Mouse (Mus musculus): ENCODE measurements around the gene Pde4d.

The Pde4d gene

DNA sequence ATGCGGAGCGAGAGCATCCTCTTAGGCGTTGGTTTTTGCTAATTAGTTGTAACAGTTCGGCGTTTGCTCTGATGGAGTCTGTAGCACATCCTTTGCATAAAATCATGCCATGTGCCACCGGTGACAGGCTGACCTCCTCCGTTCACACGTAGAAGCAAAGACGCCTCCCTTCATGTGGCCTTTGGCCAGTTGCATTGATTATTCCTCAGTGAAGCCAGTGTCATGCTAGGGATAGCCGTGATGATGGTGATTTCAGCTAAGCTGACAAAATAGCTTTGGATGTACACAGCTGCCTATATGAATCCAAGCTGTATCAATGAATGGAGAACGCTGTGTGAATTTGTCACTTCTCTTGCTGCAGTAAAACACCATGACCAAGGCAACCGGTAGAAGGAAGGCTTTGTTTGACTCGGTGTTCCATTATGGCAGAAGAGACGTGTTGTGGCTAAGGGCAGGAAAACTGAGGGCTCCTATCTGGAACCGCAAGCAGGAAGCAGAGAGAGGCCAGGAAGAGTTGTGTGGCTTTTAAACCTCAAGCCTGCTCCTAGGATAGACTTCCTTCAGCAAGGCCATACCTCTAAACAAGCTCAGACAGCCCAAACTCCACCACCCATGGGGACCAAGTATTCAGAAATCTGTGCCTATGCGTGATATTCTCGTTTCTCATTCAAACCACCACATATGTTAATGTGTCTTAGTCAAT lies 1471.7 kb downstream of the Pde4d start:
- no peak for DNase-seq (ENCODE audit: extremely low spot score)

DNA sequence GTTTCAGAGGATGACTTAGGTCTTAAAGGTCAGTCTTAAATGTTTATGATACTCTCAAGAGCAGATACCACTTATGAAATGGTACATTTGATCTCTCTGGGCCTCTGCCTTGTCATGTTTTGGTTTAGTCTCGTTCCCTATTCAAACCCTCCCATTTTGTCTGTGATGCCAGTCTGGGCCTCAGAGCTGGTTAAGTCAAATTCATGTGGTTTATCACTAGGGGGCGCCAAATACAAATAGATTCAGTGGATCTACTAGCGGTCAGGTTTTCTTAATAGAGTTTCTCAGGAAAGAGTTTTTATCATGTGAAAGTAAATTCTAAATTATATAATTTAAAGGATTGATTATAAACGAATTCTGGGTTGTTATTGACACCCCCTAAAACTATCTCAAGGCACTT lies 1472.5 kb downstream of the Pde4d start:
- DNase-seq (ENCODE audit: extremely low spot score): peak; percentile 71

DNA sequence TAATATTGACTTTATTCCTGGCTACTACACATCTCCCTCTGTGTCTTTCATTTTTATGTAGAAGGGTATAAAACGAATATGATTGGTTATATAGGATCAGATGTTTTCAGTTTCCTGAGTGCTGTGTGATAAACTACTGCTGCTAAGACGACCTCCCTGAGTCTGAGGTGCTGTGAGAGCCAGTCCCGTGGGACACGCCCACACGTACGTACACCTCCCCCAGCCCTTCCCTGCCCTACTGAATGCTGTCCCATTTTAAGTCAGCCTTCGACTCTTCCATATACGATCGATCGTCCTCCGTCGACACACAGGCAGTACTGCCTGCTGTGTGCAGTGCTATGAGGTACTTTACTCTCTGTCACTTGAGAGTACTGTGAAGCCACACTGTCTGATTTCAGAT lies 1473.0 kb downstream of the Pde4d start:
- no peak for DNase-seq (ENCODE audit: extremely low spot score)

DNA sequence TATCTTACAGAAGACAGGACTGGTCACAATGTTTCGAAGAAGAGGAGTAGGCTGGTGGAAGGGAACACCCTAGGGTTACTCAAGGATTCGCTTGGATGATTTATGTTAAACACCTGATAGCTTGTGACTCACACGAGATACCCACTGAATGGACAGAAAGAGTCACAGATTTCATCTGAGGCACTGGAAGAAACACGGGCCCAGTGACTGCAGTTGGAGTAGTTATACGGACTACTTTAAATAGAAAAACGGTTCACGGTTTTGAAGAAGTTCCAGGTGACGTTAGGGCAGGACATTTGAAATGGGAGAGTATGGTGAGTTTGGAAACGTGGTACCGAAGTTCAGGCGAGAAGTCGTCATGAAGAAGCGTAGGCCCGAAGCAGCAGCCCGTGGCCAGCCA lies 1475.0 kb downstream of the Pde4d start:
- DNase-seq (ENCODE audit: extremely low spot score): no peak

DNA sequence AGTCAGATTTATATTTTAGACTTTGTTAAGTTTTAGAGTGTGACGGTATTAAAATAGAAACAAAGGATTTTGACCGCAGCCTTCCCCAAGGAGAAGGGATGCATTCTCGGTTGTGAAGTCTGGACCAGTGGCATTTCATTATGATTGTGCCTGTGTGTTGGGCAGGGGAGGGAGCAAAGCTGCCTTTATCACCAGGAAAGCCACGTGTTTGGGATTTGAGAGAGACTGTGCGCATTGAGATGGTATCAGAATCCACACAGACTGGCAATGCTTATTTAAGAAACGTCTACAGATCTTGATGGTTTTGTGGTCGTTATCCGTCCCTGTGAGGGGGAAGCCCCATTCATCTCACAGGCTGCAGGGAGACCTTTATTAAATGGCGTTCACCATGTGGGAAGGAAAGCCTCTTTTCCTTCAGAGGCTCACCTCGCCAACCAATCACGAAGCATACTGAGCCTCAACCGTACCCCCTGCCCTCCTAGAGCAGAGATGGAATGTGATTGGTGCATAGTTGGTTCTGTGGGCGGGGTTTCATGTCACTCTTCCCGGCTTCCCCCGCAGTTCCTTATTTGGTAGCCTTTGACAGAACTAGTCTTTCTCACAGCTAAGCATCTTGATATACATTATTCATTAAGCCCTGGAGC lies 1476.7 kb downstream of the Pde4d start:
- DNase-seq (ENCODE audit: extremely low spot score): peak; percentile 40

DNA sequence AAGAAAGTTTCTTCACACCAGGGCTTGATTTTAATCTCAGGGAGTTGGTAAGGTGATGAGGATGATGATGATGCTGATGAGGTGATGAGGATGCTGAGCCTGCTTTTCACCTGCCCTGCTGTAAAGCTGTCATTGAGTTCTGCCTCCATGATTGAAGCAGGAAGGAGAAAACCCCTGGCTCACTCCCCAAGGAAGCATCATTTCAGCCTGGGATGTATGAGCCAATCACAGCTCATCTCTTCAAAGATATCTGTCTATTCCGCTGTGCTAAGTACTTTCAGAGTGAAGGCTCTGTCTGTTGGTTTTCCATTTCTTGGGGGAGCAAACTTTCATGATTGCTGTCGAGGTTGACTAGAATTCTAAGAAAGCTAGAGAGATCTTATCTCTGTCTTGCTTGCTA lies 1478.0 kb downstream of the Pde4d start:
- DNase-seq (ENCODE audit: extremely low spot score): no peak

DNA sequence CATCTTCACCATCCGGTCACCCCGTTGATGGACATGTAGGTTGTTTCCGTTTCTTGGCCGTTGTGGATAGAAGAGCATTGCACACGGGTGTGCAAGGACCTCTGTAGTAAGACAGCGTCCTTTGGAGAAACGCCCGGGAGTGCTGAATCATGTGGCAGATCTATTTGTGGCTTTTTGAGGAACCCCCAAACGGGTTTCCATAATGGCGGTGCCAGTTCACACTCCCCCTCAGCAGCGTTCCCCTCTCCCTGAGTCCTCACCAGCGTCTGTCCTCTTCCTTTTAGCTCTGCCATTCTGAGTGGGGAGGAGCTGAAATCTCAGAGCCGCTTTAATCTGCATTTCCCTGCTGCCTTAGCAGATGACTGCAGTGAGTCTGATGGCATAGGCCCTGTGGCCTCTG lies 1482.9 kb downstream of the Pde4d start:
- no peak for DNase-seq (ENCODE audit: extremely low spot score)

DNA sequence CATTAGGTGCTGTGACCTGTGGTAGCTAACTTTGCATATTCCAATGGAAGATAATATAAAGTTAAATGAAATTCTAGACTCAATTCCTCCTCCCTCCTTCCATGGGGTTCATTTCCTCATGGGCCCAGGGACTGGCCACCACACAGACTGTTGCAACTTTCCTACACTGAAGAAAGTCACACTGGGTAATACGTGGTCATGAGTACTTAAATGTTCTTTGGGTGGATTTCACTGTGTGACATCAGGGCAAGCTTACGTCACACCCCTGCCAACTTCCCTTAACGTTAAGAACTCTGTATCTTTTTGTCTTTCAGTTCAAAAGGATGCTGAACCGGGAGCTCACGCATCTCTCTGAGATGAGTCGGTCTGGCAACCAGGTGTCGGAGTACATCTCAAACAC lies 1483.8 kb downstream of the Pde4d start:
- no peak for DNase-seq (ENCODE audit: extremely low spot score)

DNA sequence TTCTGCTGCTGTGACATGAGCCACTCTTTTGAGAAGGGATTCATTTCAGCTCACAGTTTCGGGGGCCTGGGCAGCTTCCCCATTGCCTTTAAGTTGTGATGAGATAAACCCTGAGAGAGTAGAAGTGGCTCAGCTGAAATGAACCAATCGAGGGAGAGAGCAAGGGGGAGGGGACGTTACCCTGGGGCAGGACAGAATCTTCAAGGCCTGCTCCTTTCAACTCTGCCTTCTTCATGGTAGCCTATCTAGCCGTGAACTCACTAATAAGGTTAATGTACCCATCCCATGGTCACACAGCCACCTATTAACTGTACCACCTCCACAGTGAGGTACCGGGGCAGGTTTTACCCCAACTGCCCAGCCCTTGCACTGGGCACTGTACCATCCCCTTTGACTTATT lies 1487.1 kb downstream of the Pde4d start:
- DNase-seq (ENCODE audit: extremely low spot score): no peak

DNA sequence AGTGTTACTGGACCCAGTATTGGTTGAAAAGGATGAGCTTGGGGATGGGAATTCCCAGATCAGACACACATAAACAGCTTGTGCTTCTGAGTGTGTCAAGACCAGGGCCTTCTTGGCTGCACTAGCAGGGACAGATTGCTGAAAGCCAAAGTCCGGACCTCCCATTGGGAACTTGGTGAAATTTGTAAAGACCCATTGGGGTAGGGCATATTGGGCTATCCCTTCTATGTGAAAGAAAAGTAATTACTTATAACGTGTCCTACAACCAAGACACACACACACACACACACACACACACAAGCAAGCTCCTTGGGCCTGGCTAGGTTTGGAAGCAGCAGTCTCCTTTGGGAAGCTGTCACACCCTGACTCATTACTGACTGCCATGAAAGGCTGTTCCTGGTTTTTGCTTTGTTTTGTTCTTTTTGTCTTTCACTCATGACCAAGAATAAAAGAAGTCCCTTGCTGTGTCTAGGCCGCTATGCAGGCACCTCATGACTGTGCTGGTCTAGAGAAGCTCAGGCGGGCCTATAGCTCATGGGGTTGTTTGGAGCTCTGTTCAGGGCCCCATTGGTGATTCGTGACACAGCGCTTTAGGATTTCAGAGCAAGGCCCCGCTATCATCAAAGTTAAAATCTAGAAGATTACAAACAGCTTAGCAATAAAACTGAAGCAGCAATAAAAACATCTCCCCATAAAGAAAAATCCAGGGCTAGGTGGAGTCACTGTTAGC lies 1495.2 kb downstream of the Pde4d start:
- no peak for DNase-seq (ENCODE audit: extremely low spot score)

DNA sequence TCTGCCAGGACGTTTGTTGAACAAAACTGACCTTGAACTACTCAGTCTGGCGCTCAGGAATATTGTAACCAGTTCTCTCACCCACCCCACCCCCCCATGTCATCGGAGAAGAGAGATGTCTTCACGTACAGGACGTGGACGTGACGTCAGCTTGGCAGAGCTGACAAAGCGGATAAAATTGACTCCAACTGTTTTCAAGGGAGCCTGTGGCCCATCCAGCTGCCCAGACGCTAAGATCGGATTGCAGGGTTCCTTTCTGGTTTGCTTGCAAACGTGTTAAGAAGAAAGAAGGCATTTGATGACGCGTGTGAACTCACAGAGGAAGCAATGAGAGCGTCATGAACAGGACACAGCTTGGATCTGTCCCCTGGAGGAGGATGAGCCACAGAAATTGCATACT lies 1501.7 kb downstream of the Pde4d start:
- DNase-seq (ENCODE audit: extremely low spot score): no peak

DNA sequence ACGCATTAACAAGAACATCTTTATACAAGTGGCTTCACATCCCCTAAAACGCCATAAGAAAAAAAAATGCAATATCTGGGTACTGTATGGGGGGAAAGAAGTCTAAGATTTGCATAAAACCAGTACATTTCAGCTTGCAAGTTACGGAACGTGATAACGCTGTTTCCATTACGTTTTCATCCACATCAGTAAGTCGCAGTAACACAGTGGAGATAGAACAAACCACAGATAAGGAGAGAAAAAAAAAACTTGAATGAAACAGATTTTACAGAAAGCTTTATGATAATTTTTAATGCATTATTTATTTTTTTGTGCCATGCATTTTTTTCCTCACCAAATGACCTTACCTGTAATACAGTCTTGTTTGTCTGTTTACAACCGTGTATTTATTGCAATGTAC lies 1504.4 kb downstream of the Pde4d start:
- DNase-seq (ENCODE audit: extremely low spot score): no peak

DNA sequence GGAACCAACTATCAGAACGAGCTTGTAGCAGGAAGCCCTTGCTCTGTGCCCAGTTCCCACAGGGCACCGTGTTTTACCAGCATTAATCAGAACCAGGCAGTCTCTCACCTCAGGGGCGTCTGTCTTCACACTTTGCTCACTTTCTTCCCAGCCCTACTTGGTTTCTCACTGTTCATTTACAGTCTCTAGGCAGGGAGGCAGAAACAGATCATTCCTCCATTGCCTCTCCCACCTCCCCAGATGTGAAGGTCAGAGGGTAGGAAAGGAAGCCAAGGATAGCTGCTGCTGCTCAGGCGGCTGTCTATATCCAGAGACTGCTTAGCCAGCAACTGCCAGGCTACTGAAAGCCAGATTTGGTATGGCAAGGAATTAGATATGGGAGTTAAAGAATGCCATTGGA lies 1508.2 kb downstream of the Pde4d start:
- no peak for DNase-seq (ENCODE audit: extremely low spot score)

DNA sequence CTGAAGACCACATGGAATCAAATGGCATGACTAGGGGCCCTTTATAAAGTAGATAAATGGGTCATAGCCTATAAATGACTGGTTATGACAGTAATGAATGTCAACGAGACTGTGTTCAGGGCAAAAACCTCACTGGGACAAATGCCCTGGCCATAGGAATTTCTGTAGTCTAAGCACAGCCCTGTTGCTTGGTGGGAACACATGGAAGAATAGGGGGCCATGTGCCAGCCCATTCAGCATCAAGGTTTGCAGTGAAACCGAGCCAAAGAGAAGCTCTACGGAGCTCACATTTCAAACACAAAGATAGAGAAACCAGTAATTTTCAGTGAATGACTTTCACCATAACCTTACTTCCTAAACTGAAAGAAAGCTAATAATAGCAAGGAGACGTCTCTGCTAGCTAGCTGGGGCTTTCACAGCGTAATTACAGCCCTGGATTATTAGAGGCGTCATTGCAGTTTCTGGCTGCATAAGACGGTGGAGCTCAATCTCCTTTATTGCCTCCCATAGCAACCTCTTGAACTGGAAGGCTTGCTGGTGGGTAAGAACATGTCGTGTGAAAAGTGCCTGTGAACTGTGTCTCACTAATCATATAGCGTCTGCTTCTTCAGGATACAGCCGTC lies 1533.2 kb downstream of the Pde4d start:
- no peak for DNase-seq (ENCODE audit: extremely low spot score)

DNA sequence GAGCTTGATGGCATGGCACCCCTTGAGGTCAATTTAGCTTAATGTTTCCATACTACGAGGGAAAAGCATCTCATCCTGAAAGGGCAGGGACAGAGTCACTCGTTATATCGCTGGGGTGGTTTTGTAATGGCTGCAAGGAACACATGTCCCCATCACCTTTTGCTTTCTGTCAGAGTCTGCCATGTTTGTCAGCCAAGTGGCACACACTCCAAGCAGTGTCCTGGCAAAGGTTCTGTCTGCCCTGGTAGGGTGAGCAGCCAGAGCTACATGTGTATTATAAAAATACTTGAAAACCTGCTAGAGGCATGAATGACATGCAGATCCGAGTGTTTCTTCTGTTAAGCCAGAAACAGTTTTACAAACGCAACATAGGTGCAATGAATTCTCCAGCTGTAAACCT lies 1535.7 kb downstream of the Pde4d start:
- DNase-seq (ENCODE audit: extremely low spot score): no peak

DNA sequence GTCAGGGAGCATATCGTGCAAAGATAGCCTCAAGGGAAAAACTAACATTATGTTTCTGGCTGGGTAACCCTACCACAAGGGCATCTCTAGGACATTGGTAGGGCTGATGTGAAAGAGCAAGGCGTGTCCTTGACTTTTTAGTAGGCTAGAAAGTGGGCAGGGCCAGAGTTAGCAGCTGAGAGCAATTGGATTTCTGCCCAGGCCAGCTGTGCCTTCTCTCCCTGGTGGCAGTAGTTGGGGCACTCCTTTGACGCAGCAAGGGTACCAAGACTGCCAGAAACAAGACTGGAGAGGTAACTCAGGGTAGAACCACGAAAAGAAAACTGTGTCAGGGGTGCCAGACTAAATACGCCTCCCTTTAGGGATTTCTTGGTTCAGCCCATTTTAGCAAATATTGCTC lies 1536.1 kb downstream of the Pde4d start:
- DNase-seq (ENCODE audit: extremely low spot score): no peak

DNA sequence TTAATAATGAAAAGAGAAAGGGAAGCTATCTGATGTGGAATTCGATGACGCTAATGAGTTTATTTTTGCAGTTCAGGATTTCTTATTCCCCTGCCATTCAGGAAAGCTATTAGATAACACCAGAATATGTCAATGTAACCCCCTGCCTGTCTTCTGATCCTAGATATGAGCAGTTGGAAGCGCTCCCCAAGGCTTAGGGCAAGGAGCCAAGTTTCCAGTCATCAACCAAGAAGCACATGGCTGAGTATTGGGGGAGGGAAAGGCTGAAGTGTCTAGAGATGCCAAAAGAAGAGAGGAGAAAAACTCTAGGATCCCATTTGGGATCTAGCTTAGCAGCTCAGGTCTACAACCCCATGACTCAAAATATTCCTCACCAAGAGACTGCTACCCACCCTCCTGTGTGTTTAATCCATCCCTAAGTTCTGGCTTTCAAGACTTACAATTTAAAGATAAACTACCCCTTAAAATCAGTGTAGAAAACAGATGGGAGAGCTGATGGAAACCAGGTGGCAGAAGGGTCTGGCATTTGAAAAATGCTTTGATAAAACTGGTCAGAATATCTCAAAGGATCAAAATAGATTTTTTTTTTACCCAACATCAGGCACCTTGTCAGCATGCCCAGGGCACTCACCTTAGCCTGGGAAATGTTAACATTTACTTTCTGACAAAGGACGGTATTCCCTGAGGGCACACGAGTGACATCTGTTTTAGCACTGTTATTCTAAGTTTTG lies 1543.2 kb downstream of the Pde4d start:
- DNase-seq (ENCODE audit: extremely low spot score): no peak

DNA sequence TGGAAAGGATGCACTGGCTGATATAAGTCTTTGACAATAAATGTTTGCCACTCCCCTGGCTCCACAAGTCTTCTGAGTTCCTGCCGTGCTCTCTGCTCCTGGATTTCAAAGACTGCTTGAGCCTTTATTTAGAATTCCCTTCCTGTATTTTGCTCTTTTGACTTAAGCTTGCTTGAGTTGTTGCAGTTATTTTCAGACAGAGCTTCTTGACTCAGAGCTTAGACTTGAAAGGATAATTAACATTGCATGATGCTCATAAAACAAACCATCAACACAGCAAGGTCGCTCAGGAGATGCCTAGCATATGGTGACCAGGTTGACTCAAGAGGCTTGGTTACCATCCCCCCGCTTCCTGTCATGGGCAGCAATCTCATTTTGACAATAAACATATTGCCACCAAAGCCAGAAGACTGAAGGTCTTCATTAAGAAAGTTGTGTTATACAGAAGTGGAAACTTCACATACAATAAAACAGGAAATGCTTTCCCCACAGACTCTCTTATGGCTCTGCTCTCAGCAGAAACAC lies 1544.6 kb downstream of the Pde4d start:
- DNase-seq (ENCODE audit: extremely low spot score): no peak

DNA sequence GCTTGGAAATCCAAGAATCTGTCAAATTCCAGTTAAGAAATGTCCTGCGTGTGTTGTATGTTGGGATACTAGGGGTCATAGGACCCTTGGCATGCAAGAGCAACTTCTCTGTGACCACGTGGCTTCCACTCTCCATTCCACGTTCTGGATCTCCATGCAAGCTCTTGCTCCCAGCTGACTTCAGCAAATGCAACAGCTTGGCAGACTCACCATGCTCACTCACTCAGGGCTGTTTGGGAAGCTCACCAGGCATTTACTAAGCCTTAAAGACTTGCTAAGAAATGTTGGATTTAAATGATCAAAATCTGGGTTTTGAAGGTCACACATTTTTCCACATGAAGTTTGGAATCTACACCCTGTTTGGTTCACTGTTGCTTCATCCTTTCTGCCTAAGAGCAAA lies 1552.3 kb downstream of the Pde4d start:
- DNase-seq (ENCODE audit: extremely low spot score): no peak

Measured in embryo, embryonic 9.5 days (tissue).